Mouse (Mus musculus) urinary bladder, postnatal 14 days (tissue): ENCODE results near the gene Rpl21.

Experiments
- DNase-seq: peaks from one replicate; pipeline ENCODE4 v3.0.0; 2021; ENCODE audit warnings: low spot score

Gene Rpl21

GRCm38 (mm10) chr5:146833673-146834201, 1.0 kb downstream of the Rpl21 start:
- DNase-seq: no peak

- DNase-seq: no peak
Measured at GRCm38 (mm10) chr5:146834959-146835358, 2.3 kb downstream of the Rpl21 start.

DNA sequence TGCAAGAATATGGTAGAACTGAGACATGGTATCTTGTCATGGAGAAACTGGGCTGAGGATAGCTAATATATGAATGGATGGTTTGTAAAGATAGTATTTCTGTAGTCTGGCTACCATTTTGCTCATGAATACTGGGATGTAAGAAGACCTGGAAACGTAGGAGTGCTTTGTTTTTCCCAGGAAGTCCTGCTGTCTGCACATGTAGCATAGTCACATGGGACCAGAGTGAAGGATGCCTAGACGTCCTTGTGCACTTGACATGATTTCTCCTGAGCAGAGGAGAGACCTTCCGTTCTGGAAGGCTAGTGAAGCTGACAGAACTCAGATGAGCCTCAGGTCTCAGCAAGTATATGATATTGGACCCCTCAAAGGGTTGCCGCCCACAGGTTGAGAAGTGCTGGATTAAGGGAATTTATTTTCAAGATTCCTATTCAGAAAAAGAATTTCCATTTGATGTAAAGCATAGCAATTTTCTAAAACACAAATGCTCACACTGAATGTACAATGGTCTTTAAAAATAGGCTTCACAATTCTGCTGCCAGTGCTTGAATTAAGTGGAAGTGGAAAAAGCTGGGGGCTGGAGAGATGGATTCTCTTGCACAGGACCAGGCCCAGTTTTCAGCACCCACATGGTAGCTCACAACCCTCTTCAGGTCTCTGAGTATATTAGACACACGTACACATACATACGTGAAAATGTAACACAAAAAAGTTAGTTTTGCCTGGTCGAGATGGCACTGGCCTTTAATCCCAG, 5.5 kb downstream of the Rpl21 start:
- DNase-seq: no peak

- no peak for DNase-seq
Measured at GRCm38 (mm10) chr5:146838836-146839648, 6.4 kb downstream of the Rpl21 start.

GRCm38 (mm10) chr5:146839760-146840159, 7.1 kb downstream of the Rpl21 start:
- no peak for DNase-seq

DNA sequence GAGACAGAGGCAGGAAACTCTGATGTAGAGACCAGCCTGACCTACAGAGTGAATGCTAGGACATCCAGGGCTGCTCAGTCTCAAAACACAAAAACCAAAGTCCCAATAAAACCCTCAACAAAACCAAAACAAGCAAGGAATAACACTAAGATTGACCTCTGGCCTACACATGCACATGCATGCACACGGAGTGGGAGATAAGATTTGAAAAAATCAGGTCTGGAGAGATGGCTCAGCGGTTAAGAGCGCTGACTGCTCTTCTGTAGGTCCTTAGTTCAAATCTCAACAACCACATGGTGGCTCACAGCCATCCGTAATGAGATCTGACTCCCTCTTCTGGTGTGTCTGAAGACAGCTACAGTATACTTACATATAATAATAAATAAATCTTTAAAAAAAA, 7.7 kb downstream of the Rpl21 start:
- no peak for DNase-seq

GRCm38 (mm10) chr5:146841301-146841700, 8.6 kb downstream of the Rpl21 start:
- DNase-seq: no peak

GRCm38 (mm10) chr5:146841996-146842395, 9.3 kb downstream of the Rpl21 start:
- no peak for DNase-seq

GRCm38 (mm10) chr5:146844301-146844941, 11.7 kb downstream of the Rpl21 start:
- no peak for DNase-seq

DNA sequence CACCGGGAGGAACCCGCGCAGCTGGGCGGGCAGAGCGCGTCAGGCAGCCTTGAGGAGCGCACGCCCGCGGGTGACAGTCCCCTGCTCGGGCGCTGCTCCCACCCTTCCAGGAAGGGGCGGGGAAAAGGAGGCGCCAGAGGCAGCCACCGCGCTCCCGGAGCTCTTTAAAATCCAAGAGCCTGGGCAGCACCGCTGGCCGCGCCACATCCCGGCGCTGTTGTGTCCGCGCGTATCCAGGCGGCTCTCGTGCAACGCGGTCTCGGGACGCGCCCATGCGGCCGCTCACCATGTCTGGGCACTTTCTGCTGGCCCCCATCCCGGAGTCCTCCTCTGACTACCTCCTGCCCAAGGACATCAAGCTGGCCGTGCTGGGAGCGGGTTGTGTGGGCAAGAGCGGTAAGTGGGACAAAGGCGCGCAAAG, 12.3 kb downstream of the Rpl21 start, which contains the start of gene Rasl11a:
Rasl11a (plus strand) TSS at position 127 of the 421 bp plus-strand sequence.
- DNase-seq: peak; percentile 83

DNA sequence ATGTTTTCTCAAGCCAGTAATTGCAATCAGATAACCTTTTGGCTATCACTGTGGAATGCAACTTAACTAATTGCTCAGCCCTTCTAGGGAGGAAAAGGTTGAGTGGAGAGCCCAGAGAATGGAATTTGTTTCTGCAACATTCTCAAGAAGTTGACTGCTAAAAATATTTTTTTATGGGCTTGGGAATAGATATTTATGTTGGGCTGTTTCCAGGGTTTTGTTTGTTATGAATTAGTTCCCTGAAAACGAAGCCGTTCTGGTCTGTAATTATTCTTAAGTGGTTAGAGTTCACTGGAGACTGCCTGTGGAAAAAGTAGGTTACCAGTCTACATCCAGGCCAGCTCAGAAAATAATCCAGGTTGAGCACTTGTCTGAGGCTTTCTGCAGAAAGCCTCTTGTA, 13.8 kb downstream of the Rpl21 start:
- no peak for DNase-seq

DNA sequence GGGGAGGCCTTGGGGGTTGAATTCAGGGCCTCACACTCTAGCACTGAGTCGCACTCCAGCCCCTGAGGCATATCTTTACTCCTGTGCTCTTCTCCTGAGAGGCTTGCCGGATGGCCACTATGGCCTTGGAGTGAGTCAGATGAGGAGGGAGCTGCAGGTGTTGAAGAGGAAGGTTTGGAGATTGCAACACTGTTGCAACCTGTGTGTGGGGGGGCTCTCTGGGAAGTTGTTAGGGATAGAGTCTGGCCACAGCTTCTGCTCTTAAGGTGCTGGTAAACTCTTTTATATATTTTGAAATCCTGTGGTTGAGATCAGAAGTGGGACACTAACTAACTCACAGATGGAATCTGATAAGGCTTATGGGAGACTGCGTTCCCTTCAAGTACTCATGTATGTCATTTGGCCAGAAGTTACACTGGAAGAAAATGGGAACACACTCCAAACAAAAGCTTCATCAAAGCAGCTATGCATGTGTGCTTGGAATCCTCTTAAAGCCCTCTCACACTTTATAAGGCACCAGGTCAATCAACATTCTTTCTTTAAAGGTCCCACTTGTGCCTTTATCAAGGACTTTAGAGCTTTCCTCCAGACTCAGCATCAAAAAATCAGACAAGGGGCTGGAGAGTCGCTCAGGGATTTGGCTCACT, 16.4 kb downstream of the Rpl21 start:
- DNase-seq: no peak

DNA sequence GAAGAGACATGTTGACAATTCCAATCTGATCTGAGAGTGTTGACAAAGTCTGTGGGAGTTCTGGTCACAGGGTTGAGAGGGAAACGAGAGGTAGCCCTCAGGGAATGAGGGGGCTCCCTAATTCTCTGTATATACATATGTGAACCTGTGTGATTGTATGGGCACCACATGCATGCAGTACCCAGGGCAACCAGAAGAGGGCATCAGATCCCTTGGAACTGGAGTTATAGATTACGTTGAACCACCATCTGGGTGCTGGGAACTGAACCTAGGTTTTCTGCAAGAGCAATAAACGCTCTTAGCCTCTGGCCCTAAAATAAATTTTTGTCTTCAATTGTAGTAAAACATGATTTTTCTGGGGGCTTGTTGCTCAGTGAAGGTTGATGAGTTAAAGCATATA, 23.4 kb downstream of the Rpl21 start:
- no peak for DNase-seq

DNA sequence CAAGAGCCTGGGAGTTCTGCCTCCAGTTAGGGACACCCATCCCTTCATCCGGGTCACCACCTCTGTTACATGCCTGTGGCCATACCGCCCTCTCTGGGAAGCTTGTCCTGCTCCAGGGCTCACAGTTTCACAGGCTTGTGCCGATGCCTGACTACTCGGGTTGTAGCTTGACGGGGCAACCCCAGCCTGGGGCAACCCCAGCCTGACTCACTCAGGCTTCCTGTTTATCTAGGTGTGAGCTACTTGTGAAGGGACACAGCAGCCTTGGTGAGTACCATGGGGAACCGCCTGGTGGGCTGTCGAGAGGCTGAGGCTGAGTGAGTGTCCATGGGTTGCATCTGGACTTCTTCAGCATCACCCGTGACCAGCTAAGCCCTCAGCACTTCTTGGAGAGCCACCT, 24.9 kb downstream of the Rpl21 start:
- DNase-seq: no peak

- DNase-seq: no peak
Measured at GRCm38 (mm10) chr5:146858772-146859171, 26.1 kb downstream of the Rpl21 start.

DNA sequence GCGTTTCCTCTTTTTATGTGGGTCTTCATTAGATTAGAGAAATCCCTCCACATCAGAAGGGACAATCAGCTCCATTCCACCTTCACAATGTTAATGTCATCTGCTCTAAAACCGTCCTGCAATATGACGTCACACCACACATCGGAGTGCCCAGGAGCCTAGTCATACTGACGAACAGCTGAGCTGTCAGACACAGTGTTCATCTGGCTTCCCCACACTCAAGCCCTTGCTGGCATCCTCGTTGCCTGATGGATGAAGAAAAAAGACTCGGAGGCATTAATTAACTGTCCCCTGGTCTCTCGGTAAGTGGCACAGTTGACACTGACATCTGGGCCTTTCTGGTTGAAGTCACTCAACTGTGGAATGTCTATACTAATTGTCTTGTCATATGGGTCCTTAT, 26.6 kb downstream of the Rpl21 start:
- DNase-seq: no peak

DNA sequence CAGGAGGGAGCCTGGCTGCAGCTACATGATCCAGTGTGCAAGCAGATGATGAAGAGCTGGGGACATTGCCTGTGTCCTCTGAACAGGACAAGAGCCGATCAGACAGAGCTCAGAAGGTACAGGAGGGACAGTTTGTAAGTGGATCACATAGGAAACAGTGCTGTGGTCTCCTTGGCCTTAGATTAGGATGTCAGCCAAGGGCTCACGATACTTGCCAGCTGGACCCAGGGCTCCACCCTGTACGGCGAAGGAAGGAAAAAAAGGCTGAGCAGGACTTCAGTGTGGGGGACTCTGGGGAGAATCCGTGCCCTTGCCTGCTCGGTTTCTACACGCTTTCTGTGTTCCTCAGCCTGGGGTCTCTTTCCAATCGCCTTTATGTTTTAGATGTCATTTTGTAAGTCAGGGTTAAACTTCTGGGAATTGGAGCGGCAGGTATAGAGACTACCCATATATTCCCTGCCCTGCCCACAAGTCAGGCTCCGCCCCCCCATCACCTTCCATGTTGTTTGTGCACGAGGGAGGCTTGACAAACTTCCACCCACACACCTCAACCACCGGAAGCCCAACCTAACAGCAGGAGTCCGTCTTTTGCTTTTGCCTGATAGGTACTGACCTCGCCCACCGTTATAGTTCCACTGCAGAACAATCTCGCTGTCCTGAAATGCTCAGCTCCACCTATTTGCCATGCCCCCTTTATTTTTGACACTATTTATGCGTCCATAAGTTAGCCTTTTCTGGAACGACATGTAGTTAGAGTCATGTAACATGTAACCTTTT, 27.7 kb downstream of the Rpl21 start:
- DNase-seq: no peak

- no peak for DNase-seq
Measured at GRCm38 (mm10) chr5:146861588-146861987, 28.9 kb downstream of the Rpl21 start.

GRCm38 (mm10) chr5:146865511-146865910, 32.8 kb downstream of the Rpl21 start:
- DNase-seq: no peak

DNA sequence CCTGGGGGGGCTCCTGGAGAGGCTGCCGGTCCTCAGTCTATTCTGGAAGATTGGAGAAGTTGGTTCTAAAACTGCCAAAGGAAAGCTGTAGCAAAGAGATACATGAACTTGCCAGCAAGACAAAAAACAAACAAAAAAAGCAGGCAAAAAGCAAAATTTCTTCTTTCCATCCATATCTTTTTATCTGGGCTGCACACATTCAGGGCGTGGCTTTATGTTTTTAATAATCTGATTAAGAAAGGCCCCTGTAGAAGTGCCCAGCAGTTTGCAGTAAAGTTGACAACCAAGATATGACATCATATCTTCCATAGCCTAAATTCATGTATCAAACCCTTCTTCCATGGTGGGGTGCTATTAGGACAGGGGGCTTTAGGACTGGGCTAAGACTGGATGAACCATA, 33.6 kb downstream of the Rpl21 start:
- no peak for DNase-seq

GRCm38 (mm10) chr5:146867246-146867945, 34.7 kb downstream of the Rpl21 start:
- peak; percentile 45 for DNase-seq
